Mouse (Mus musculus) kidney, postnatal 4 days (tissue): Measurements from ENCODE around the gene Omp.

ENCODE experiments used
- DNase-seq, 2 experiments: peaks; one replicate each; pipeline ENCODE4 v3.0.0; 2021; ENCODE audit warnings: mixed read lengths in 2 of 2

The Omp gene

GRCm38 (mm10) chr7:98164999-98165528 is 19.8 kb upstream of the Omp start:
- peak; percentile 58 to 75 for DNase-seq

- no peak for DNase-seq
These were observed 19.2 kb upstream of the Omp start for GRCm38 (mm10) chr7:98164382-98164998.

GRCm38 (mm10) chr7:98163700-98164099 is 18.4 kb upstream of the Omp start:
- DNase-seq: no peak

- no peak for DNase-seq
These were observed 16.9 kb upstream of the Omp start for GRCm38 (mm10) chr7:98162239-98162638.

GRCm38 (mm10) chr7:98160041-98160740 is 14.9 kb upstream of the Omp start:
- DNase-seq: peak; percentile 51 to 63

- DNase-seq: peak; percentile 72 to 82
These were observed 13.2 kb upstream of the Omp start for GRCm38 (mm10) chr7:98158481-98158880.

- no peak for DNase-seq
These were observed 12.5 kb upstream of the Omp start for GRCm38 (mm10) chr7:98157636-98158332.

- DNase-seq: no peak
These were observed 11.0 kb upstream of the Omp start for GRCm38 (mm10) chr7:98156280-98156665.

GRCm38 (mm10) chr7:98155546-98156279 is 10.4 kb upstream of the Omp start:
- peak; percentile 86 to 88 for DNase-seq

GRCm38 (mm10) chr7:98153892-98154291 is 8.6 kb upstream of the Omp start:
- no peak for DNase-seq

GRCm38 (mm10) chr7:98153345-98153744 is 8.0 kb upstream of the Omp start:
- DNase-seq: no peak

- peak; percentile 68 to 70 for DNase-seq
These were observed 7.1 kb upstream of the Omp start for GRCm38 (mm10) chr7:98152400-98152799.

- DNase-seq: peak in 1 of 2 experiments; percentile 49
These were observed 5.2 kb upstream of the Omp start for GRCm38 (mm10) chr7:98150525-98150924.

GRCm38 (mm10) chr7:98149802-98150201 is 4.5 kb upstream of the Omp start:
- DNase-seq: no peak

- DNase-seq: no peak
These were observed 3.6 kb upstream of the Omp start for GRCm38 (mm10) chr7:98148721-98149407.

- no peak for DNase-seq
These were observed 2.5 kb upstream of the Omp start for GRCm38 (mm10) chr7:98147766-98148165.

GRCm38 (mm10) chr7:98146447-98146845 is 1.1 kb upstream of the Omp start:
- no peak for DNase-seq

- no peak for DNase-seq
These were observed 642 bp upstream of the Omp start for GRCm38 (mm10) chr7:98145842-98146446.

- DNase-seq: no peak
These were observed 2.7 kb downstream of the Omp start for GRCm38 (mm10) chr7:98142648-98143047.

- no peak for DNase-seq
These were observed 3.1 kb downstream of the Omp start for GRCm38 (mm10) chr7:98142247-98142646.

- DNase-seq: peak; percentile 82 to 88
These were observed 4.1 kb downstream of the Omp start for GRCm38 (mm10) chr7:98141206-98141605.

- DNase-seq: no peak
These were observed 4.7 kb downstream of the Omp start for GRCm38 (mm10) chr7:98140597-98140996.
